Mouse (Mus musculus) G1E (cell line): ENCODE results near the gene Anln.

Experiments used
- CTCF ChIP-seq: IDR thresholded peaks from 2 replicates; pipeline ENCODE4 v1.5.1; 2012; ENCODE audit warnings: low read depth, low read length, inconsistent platforms, mixed read lengths
- GATA1 ChIP-seq: IDR thresholded peaks from 2 replicates; pipeline ENCODE4 v1.6.1; 2012; ENCODE audit warnings: borderline replicate concordance, low read length, inconsistent platforms, mixed read lengths

DNA sequence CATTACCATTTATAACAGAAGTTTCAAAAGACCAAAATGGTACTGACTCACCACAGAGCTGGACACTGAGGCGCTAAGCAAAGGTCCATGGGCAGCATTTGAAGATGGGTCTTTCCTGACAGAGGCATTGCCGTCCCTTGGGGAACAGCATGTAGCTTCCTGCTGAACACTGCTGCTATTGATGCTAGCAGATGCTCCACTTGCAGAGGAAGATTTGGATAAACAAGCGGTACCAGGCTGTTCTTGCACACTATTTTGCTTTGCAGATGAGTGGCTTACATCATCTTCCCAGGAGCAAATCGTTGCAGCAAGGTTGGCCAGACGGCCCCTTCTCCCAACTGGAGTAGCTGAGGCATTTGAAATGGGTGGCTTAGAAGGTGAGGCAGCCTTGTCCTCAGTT, 12.9 kb downstream of the Anln start:
- no peak for TF ChIP-seq CTCF
- no peak for TF ChIP-seq GATA1
